Mouse (Mus musculus): Measurements from ENCODE around the gene Hmga2.

- TF ChIP-seq CTCF (IDR thresholded peaks at IDR 0.05; ENCODE audit: low read depth, low read length) (no peak), POLR2A (IDR thresholded peaks at IDR 0.05; ENCODE audit: borderline replicate concordance, low read depth, low read length) (no peak)
Observed at GRCm38 (mm10) chr10:120384797-120385600, 91.3 kb downstream of the Hmga2 start.
